Mouse (Mus musculus) kidney, adult 2 months (tissue): ENCODE results near the gene Ttll6. TPM values are rescaled to one million over a fixed set of nuclear protein-coding genes. Genes with fewer than 3 reads are reported as not detected.

Experiments
- DNase-seq: peaks from one replicate; pipeline ENCODE4 v3.0.0; 2021
- H3K27ac ChIP-seq: fragments of 200-500 bp; 2 replicates; pipeline ENCODE4 v1.5.1; 2012; ENCODE audit warnings: low read depth, low read length, control low read depth, inconsistent platforms; ENCODE audit not compliant: insufficient read depth
- H3K27me3 ChIP-seq: fragments of 200-500 bp; replicated peaks from 2 replicates; pipeline ENCODE4 v1.6.1; 2012; ENCODE audit warnings: mild to moderate bottlenecking, moderate library complexity, low read length, inconsistent platforms; ENCODE audit not compliant: control insufficient read depth, insufficient read depth
- H3K36me3 ChIP-seq: fragments of 200-500 bp; 2 replicates; pipeline ENCODE4 v1.6.1; 2012; ENCODE audit warnings: mild to moderate bottlenecking, moderate library complexity, low read length, inconsistent platforms; ENCODE audit not compliant: control insufficient read depth, insufficient read depth
- H3K4me1 ChIP-seq: fragments of 200-500 bp; 2 replicates; pipeline ENCODE4 v1.6.1; 2011; ENCODE audit warnings: low read length; ENCODE audit not compliant: control insufficient read depth, insufficient read depth
- H3K4me3 ChIP-seq: fragments of 200-500 bp; 2 replicates; pipeline ENCODE4 v1.5.1; 2011; ENCODE audit warnings: mild to moderate bottlenecking, low read depth, low read length, control low read depth; ENCODE audit not compliant: insufficient read depth
- CTCF ChIP-seq: fragments of 200-500 bp; conservative IDR thresholded peaks from 2 replicates; pipeline ENCODE4 v1.5.1; 2011; ENCODE audit warnings: low read depth, mild to moderate bottlenecking, control low read depth, low read length, moderate library complexity, mixed read lengths; ENCODE audit not compliant: insufficient read depth, insufficient read length
- POLR2A ChIP-seq: fragments of 200-500 bp; IDR thresholded peaks from one replicate; pipeline ENCODE4 v1.6.1; 2011; ENCODE audit warnings: low read depth, low read length, control low read depth
- WGBS: fragments of 180-500 bp; shearing (Covaris S2); methylation state at CpG from one replicate; pipeline ENCODE4 v1.1.7; 2018; 5-methylcytosine and 5-hydroxymethylcytosine counted together
- polyA plus RNA-seq: library from polyadenylated mRNA; depleted of rRNA; stranded (reverse); fragments of >200 nt; gene quantifications from 2 replicates; pipeline ENCODE4 v1.2.3, GENCODE M21; 2012

Ttll6 gene
- polyA plus RNA-seq, 1 experiment = 0.05 TPM

- no peaks in the 10 kb centered on the region for H3K36me3 ChIP-seq
- peaks cover 7% of the 10 kb centered on the region; the same call in 1 of the 2 replicates for H3K27me3 ChIP-seq
- H3K27ac ChIP-seq = no peak overlapping the region
- H3K4me1 ChIP-seq = no peaks in the 10 kb centered on the region
- TF ChIP-seq CTCF = no peak
- TF ChIP-seq POLR2A = no peak
- no peak for DNase-seq
- no peak overlapping the region for H3K4me3 ChIP-seq
Measured at GRCm38 (mm10) chr11:96184233-96184632, 50.6 kb downstream of the Ttll6 start.

- 9% methylated on average over 4 of the region's 4 CpGs for WGBS
- H3K27me3 ChIP-seq = peaks cover 10% of the 10 kb centered on the region
- peak; percentile 50 for DNase-seq
- no peak overlapping the region for H3K27ac ChIP-seq
- no peak overlapping the region for H3K4me3 ChIP-seq
- TF ChIP-seq POLR2A (no peak), CTCF (no peak)
- H3K36me3 ChIP-seq = no peaks in the 10 kb centered on the region
- no peaks in the 10 kb centered on the region for H3K4me1 ChIP-seq
Measured at GRCm38 (mm10) chr11:96187321-96187720, 53.7 kb downstream of the Ttll6 start.

DNA sequence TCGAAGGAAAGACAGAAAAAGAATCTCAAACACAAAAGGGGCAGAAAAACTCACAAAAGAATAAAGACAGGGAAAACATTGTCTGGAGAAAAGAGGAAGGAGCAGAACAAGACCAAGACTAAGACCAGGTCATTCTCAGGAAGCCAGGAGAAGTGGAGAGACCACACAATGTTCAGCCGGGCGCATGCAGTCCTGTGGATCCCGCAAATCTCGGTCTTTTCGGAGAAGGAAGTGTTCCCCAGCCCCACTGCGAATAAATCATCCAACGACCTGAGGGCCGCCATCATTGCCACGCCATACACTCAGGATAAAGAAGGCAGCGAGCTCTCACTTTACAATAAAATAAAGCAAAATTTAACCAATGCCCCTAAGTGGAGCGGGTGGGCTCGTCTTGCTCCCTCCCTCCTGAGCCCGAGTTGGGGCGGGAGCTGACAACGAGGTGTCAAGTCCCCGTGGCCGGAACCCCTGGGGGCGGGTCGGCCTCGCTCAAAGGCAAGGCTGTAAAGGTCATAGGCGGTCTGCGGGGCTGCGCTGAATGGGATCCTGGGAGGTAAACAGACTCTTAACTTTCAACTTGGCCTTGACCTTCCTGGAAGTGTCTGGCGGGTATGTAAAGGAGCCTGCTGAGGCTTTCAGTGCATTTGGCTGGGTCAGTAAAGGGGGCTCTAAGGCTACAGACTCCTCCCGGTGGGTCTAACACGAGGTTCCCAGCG, 56.4 kb downstream of the Ttll6 start:
- 6% methylated on average over 28 of the region's 28 CpGs for WGBS
- TF ChIP-seq CTCF = no peak
- no peak for TF ChIP-seq POLR2A
- Histone ChIP-seq H3K27me3 (peaks cover 17% of the 10 kb centered on the region), H3K4me1 (no peaks in the 10 kb centered on the region), H3K36me3 (no peaks in the 10 kb centered on the region), H3K27ac (no peak overlapping the region), H3K4me3 (no peak overlapping the region)
- DNase-seq = no peak

DNA sequence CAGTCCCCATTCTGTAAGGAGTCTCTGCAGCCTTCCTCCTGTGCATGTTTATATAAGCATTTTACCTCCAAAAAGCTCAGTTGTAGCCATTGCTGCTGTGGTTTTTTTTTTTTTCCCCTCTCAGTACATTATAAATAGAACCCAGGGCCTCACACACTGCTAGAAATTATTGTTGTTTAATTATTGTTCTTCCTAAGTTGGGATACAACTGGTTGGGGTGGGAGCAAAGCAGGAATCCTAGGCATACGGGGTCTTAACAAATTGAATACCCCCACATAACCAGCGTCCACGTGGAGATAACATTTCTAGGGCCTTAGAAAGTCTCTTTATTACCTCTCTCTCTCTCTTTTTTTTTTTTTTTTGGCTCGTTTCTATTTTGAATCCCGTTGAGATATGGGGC, 57.5 kb downstream of the Ttll6 start:
- Histone ChIP-seq H3K36me3 (no peaks in the 10 kb centered on the region), H3K27ac (no peak overlapping the region), H3K4me3 (no peak overlapping the region), H3K4me1 (no peaks in the 10 kb centered on the region), H3K27me3 (peaks cover 17% of the 10 kb centered on the region)
- WGBS = 12% methylated on average over 5 of the region's 5 CpGs
- DNase-seq = no peak
- no peak for TF ChIP-seq CTCF
- TF ChIP-seq POLR2A = no peak

DNA sequence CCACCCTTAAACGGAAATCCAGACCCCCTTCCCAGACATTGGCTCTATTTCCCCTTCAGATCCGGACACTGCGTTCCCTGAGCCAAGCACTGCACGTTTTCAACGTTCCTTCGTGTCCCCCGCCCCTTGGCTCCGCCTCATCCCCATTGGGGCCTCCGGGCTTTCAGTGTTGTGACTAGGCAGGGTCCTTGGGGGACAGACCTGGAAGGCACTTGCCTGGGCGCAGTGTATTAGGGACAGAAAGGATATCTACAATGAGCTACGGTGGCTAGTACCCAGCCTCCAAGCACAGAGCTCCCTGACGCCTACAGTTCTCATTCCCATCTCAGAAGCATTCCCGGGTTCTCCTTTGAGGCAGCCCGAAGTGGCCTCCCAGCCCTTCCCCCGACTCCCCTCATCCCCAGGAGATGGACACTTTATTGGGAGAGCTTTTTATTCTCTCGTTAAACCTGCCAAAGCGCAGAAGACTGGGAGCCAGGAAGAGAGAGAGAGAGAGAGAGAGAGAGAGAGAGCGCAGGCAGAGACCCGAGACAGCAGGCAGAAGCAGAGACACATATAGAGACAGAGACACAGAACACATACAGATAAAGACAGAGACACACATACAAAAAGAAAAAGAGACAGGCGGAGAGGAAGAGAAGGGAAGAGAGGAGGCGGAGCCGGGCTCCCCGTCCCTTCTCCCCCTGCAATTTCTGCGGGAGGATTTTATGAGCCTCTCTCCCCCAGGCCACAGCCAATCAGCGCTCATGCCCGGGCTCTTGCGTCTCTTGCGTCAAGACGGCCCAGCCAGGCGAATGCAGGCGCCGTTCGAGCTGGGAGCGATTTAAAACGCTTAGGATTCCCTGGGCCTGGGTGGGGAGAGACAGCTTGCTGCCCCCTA, 60.2 kb downstream of the Ttll6 start, which contains the start of gene Hoxb13:
TSS of gene Hoxb13 (plus strand) at position 796 of the 880 bp plus-strand sequence.
- no peak within 1 kb of the TSS for H3K4me3 ChIP-seq

DNA sequence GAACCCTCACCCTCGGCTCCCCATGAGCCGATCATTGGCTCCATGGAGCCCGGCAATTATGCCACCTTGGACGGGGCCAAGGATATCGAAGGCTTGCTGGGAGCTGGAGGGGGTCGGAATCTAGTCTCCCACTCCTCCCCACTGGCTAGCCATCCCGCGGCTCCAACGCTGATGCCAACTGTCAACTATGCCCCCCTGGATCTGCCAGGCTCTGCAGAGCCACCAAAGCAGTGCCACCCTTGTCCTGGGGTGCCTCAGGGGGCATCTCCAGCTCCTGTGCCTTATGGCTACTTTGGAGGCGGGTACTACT, 60.8 kb downstream of the Ttll6 start:
- Histone ChIP-seq H3K36me3 (no peaks in the 10 kb centered on the region), H3K27me3 (peaks cover 14% of the 10 kb centered on the region), H3K4me1 (no peaks in the 10 kb centered on the region), H3K4me3 (no peak overlapping the region), H3K27ac (no peak overlapping the region)
- no peak for DNase-seq
- WGBS = 2% methylated on average over 10 of the region's 10 CpGs
- no peak for TF ChIP-seq POLR2A
- TF ChIP-seq CTCF = no peak

More for the DNA sequence above, 60.2 kb downstream of the Ttll6 start, which contains the start of gene Hoxb13:
- Histone ChIP-seq H3K4me1 (no peaks in the 10 kb centered on the region), H3K36me3 (no peaks in the 10 kb centered on the region), H3K27ac (no peak within 1 kb of the TSS), H3K27me3 (peaks cover 15% of the 10 kb centered on the region)
- no peak for DNase-seq
- TF ChIP-seq POLR2A = no peak
- no peak for TF ChIP-seq CTCF
- 4% methylated on average over 35 of the region's 35 CpGs for WGBS
